Mouse (Mus musculus): Measurements from ENCODE around the gene Rho. TPM values are rescaled to one million over a fixed set of nuclear protein-coding genes. Genes with fewer than 3 reads are reported as not detected.
A peak's percentile ranks its signal among the peaks of the same experiment; 100 is the strongest.

The Rho gene
- total and polyA plus RNA-seq, 2 experiments from 2014 or later = 0.08 to 0.37 TPM

DNA sequence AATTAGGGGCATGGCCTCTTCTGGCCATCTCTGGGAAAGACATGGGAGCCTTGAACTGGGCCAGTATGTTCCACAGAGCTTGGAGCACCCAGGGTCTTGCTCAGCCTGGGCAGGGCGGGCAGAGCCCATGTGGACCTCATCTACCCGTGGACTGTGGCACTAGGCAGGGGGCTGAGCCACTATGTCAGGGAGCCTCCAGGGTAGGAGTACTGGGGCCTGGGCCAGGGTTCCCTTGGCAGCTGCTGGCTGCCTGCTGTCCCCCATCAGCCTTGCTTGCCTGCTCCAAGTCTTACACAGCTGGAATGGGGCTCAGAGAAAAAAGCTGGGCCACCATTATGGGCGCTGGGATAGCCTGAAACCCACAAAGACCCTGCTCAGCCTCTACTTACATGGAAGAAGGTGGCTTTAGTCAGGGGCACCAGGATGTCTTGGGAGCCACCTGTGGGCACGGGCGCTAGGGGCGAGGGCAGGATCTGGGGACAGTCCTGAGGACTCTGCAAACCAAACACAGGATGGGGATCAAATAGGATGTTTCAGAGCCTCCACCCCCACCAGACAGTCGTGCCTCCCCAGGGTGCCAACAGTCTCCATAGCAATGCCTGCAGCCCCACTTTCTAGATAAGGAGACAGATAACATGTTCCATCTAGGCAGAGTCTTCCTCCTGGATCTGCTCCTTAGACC lies 40.7 kb downstream of the Rho start:
- ATAC-seq (no peak), DNase-seq (ENCODE audit: low spot score) (no peak)
- Histone ChIP-seq H3K4me2 (ENCODE audit: low read depth, low read length) (no peak overlapping the region), H3K36me3 (ENCODE audit: insufficient read depth, low read length) (no peaks in the 10 kb centered on the region), H3K4me1 (ENCODE audit: insufficient read depth, low read length) (peaks cover 18% of the 10 kb centered on the region), H3K9ac (replicated peaks; ENCODE audit: low read length) (no peak overlapping the region), H3K9me3 (ENCODE audit: low read length) (no peaks in the 10 kb centered on the region), H3K27me3 (ENCODE audit: insufficient read depth, low read length) (no peaks in the 10 kb centered on the region), H3K4me3 (ENCODE audit: low read length) (no peak overlapping the region), H3K27ac (no peak overlapping the region)
- TF ChIP-seq CTCF (IDR thresholded peaks at IDR 0.05; ENCODE audit: low read depth) = no peak
- 68% methylated on average over 7 of the region's 7 CpGs for WGBS

DNA sequence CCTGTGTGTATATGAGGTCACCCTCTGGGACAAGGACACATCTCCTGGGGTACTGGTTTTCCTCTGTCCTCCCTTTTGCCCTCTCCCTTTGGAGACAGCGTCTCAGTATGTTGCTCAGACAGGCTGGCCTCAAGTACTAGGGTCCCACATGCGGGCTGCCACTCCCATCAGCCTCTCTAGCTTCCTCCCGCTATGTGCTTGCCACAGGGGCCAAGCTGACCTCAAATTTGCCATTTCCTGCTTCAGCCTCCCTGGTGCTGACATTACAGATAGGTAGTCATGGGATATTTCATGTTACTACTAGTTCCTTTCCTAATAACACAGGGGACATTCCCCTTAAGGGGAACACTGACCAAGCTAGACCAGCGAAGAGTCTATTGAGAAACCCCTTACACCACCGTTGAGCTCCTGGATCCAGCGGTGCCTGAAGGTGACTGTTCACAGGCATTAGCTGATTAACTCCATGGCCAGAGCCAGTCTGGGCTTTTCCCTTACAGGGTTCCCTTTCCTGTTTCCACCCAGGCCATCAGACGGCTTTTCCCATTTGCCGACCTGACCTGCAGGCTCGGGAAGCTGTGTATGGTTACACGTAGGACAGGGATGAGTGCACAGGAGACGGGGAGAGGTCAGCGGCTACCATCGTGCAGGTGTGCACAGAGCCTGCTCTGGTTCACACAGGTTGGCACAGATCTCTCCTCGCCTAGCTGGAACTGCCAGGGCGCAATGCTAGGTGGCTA lies 41.8 kb downstream of the Rho start:
- Histone ChIP-seq H3K4me3 (ENCODE audit: low read length) (no peak overlapping the region), H3K9ac (replicated peaks; ENCODE audit: low read length) (no peak overlapping the region), H3K9me3 (ENCODE audit: low read length) (no peaks in the 10 kb centered on the region), H3K27me3 (ENCODE audit: insufficient read depth, low read length) (no peaks in the 10 kb centered on the region), H3K36me3 (ENCODE audit: insufficient read depth, low read length) (no peaks in the 10 kb centered on the region), H3K4me1 (ENCODE audit: insufficient read depth, low read length) (peaks cover 18% of the 10 kb centered on the region), H3K4me2 (ENCODE audit: low read depth, low read length) (no peak overlapping the region), H3K27ac (no peak overlapping the region)
- ATAC-seq = no peak
- DNase-seq (ENCODE audit: low spot score) = no peak
- WGBS = 77% methylated on average over 15 of the region's 15 CpGs
- TF ChIP-seq CTCF (IDR thresholded peaks at IDR 0.05; ENCODE audit: low read depth) = no peak

DNA sequence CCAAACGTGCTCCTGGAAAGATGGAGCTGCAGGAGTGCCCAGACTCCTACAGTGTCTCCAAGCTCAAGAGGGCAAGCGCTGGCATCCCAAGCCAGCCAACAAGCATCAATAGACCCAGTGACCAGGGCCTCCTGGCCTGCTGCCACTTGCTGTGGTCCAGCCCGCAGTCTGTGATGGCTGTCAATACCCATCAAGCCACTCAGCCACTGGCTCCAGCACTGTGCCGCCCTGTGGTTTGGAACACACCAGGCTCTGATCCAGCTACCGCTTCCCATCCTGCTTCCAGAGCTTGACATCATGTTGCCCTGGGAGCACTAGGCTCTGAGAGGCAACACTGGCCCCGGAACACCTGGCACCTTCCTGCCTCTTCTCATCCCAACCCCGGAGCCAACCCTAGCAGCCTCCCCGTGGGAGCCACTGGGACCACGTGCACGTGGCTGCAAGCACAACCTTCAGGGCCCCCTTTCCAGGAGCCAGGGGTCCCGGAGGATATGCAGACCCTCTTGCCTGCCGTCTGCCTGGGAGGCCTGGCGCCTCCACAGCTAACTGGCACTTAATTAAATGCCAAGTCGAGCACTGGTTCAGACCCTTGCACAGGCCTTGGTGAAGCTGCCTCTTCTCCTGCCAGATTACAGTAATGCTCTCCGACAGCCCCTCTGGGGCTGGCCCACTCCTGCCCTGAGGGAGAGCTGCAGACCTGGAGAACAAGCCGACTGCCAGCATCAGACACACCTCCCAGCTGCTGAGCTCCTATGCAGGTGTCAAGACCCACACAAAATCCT lies 42.5 kb downstream of the Rho start:
- TF ChIP-seq CTCF (IDR thresholded peaks at IDR 0.05; ENCODE audit: low read depth) = no peak
- H3K27me3 ChIP-seq (ENCODE audit: insufficient read depth, low read length) = no peaks in the 10 kb centered on the region
- WGBS = 42% methylated on average over 16 of the region's 16 CpGs
- DNase-seq (ENCODE audit: low spot score) (peak; percentile 61), ATAC-seq (peak; percentile 55)
- no peaks in the 10 kb centered on the region for H3K9me3 ChIP-seq (ENCODE audit: low read length)
- H3K4me1 ChIP-seq (ENCODE audit: insufficient read depth, low read length) = peaks cover 18% of the 10 kb centered on the region
- no peaks in the 10 kb centered on the region for H3K36me3 ChIP-seq (ENCODE audit: insufficient read depth, low read length)
- no peak overlapping the region for H3K4me3 ChIP-seq (ENCODE audit: low read length)
- H3K4me2 ChIP-seq (ENCODE audit: low read depth, low read length) = no peak overlapping the region
- no peak overlapping the region for H3K9ac ChIP-seq (replicated peaks; ENCODE audit: low read length)
- peak overlapping the region; percentile 45; the same call in 1 of the 2 replicates for H3K27ac ChIP-seq

DNA sequence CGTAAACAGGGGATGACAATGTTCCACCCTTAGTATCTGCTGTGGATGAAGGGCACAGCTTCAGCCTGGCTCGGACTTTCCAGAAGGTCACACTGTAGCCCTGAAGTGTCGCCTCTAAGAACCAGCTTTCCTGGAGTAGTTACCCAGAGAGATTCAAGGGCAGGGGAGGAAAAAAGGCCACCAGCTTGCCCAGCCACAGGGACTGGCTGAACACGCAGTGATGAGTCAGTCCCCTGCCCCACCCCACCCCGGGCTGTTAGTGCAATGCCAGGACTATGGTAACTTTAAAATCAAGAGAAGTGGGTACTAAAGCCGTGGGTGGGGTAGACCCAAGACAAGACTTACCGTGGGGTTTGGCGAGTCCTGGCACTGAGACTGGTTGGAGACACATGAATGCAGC lies 44.1 kb downstream of the Rho start:
- no peak overlapping the region for H3K9ac ChIP-seq (replicated peaks; ENCODE audit: low read length)
- H3K27ac ChIP-seq = no peak overlapping the region
- no peak overlapping the region for H3K4me2 ChIP-seq (ENCODE audit: low read depth, low read length)
- H3K4me3 ChIP-seq (ENCODE audit: low read length) = no peak overlapping the region
- H3K27me3 ChIP-seq (ENCODE audit: insufficient read depth, low read length) = no peaks in the 10 kb centered on the region
- WGBS = 86% methylated on average over 8 of the region's 8 CpGs
- DNase-seq (ENCODE audit: low spot score) (no peak), ATAC-seq (no peak)
- no peak for TF ChIP-seq CTCF (IDR thresholded peaks at IDR 0.05; ENCODE audit: low read depth)
- peaks cover 18% of the 10 kb centered on the region for H3K4me1 ChIP-seq (ENCODE audit: insufficient read depth, low read length)
- no peaks in the 10 kb centered on the region for H3K36me3 ChIP-seq (ENCODE audit: insufficient read depth, low read length)
- H3K9me3 ChIP-seq (ENCODE audit: low read length) = no peaks in the 10 kb centered on the region

DNA sequence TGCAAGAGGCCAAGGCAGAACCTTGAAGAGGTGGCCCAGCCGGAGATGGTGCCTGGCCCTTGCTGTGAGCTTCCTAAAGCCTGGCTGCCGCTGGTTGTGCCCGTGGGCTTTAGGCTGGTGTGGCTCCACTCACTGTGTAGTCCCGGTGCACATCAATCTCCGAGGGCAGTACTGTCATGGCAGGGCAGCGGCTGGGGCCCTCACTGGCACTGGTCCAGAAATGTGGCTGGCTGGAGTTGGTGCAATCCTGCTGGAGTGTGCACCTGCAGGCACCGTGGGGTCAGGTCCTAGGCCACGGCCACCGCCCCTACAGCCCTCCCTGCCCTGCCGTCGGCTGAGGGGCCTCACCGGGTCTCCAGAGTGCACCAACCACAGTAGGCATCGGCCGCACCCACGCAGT lies 46.3 kb downstream of the Rho start:
- Histone ChIP-seq H3K4me3 (ENCODE audit: low read length) (no peak overlapping the region), H3K4me2 (ENCODE audit: low read depth, low read length) (no peak overlapping the region), H3K9ac (replicated peaks; ENCODE audit: low read length) (no peak overlapping the region), H3K27me3 (ENCODE audit: insufficient read depth, low read length) (no peaks in the 10 kb centered on the region), H3K9me3 (ENCODE audit: low read length) (no peaks in the 10 kb centered on the region), H3K27ac (no peak overlapping the region), H3K4me1 (ENCODE audit: insufficient read depth, low read length) (peaks cover 7% of the 10 kb centered on the region; the same call in 1 of the 2 replicates), H3K36me3 (ENCODE audit: insufficient read depth, low read length) (no peaks in the 10 kb centered on the region)
- TF ChIP-seq CTCF (IDR thresholded peaks at IDR 0.05; ENCODE audit: low read depth) = no peak
- ATAC-seq (no peak), DNase-seq (ENCODE audit: low spot score) (no peak)
- WGBS = 81% methylated on average over 15 of the region's 15 CpGs

DNA sequence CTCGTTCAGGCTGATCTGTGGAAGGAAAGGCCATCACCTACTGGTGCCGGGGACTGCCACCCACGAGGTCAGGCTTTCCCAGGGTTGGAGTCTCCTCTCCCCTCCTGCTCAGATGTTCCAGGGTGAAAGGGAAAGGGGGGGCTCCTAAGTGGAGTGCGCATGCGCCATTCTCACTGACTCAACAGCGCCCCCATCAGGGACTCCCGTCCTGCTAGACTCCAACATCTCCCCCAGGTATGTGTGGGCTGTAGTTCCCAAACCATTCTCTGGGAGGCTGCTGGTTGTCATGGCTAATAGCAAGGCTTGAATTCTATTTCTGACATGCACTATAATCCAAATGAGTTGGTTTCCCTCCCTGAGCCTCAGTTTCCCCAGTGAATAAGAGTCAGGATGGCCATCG lies 47.0 kb downstream of the Rho start:
- no peak for ATAC-seq
- H3K9ac ChIP-seq (replicated peaks; ENCODE audit: low read length) = no peak overlapping the region
- H3K36me3 ChIP-seq (ENCODE audit: insufficient read depth, low read length) = no peaks in the 10 kb centered on the region
- TF ChIP-seq CTCF (IDR thresholded peaks at IDR 0.05; ENCODE audit: low read depth) = peak; percentile 34; the same call in 1 of the 2 replicates
- 71% methylated on average over 8 of the region's 8 CpGs for WGBS
- no peak overlapping the region for H3K27ac ChIP-seq
- no peak overlapping the region for H3K4me2 ChIP-seq (ENCODE audit: low read depth, low read length)
- DNase-seq (ENCODE audit: low spot score) = no peak
- no peaks in the 10 kb centered on the region for H3K9me3 ChIP-seq (ENCODE audit: low read length)
- no peak overlapping the region for H3K4me3 ChIP-seq (ENCODE audit: low read length)
- peaks cover 7% of the 10 kb centered on the region; the same call in 1 of the 2 replicates for H3K4me1 ChIP-seq (ENCODE audit: insufficient read depth, low read length)
- no peaks in the 10 kb centered on the region for H3K27me3 ChIP-seq (ENCODE audit: insufficient read depth, low read length)

Data from hindbrain, postnatal 0 days (tissue).